Mouse (Mus musculus): ENCODE measurements around the gene 1700017B05Rik. TPM values are rescaled to one million over a fixed set of nuclear protein-coding genes. Genes with fewer than 3 reads are reported as not detected.
"Not testable (repeated sequence)": the region's sequence is repeated elsewhere in the genome, so short reads cannot be mapped to it uniquely, and the experiment has no call there.

Gene 1700017B05Rik
- polyA plus RNA-seq, 1 experiment from 2014 or later, result 15.5 TPM

- 58% methylated on average over 5 of the region's 5 CpGs for WGBS (ENCODE audit: insufficient replicate concordance)
- Histone ChIP-seq H3K36me3 (ENCODE audit: control insufficient read depth, insufficient read depth, low read length) (no peaks in the 10 kb centered on the region), H3K4me2 (no peak overlapping the region), H3K4me3 (ENCODE audit: low read depth, low read length) (no peak overlapping the region), H3K9me3 (replicated peaks; ENCODE audit: control insufficient read depth, low read length) (no peaks in the 10 kb centered on the region), H3K27ac (ENCODE audit: low read depth, low read length) (no peak overlapping the region), H3K27me3 (ENCODE audit: control insufficient read depth, insufficient read depth, low read length) (peaks cover 3% of the 10 kb centered on the region; the same call in 1 of the 2 replicates), H3K9ac (ENCODE audit: low read depth, low read length) (no peak overlapping the region), H3K4me1 (ENCODE audit: control insufficient read depth, insufficient read depth, low read length) (peaks cover 4% of the 10 kb centered on the region; the same call in 1 of the 2 replicates)
- no peak for ATAC-seq (replicated peaks; ENCODE audit: insufficient number of reproducible peaks, low FRiP score, low TSS enrichment)
Measured at GRCm38 (mm10) chr9:57227203-57227602, 35.2 kb downstream of the 1700017B05Rik start.

- not testable (repeated sequence) for H3K9ac ChIP-seq (ENCODE audit: low read depth, low read length); H3K27me3 ChIP-seq (ENCODE audit: control insufficient read depth, insufficient read depth, low read length); ATAC-seq (replicated peaks; ENCODE audit: insufficient number of reproducible peaks, low FRiP score, low TSS enrichment); H3K4me2 ChIP-seq; H3K4me3 ChIP-seq (ENCODE audit: low read depth, low read length); H3K4me1 ChIP-seq (ENCODE audit: control insufficient read depth, insufficient read depth, low read length); H3K36me3 ChIP-seq (ENCODE audit: control insufficient read depth, insufficient read depth, low read length); H3K9me3 ChIP-seq (replicated peaks; ENCODE audit: control insufficient read depth, low read length); H3K27ac ChIP-seq (ENCODE audit: low read depth, low read length)
- WGBS (ENCODE audit: insufficient replicate concordance), result 84% methylated on average over 6 of the region's 6 CpGs
Measured at GRCm38 (mm10) chr9:57226628-57227122, 35.7 kb downstream of the 1700017B05Rik start.

DNA sequence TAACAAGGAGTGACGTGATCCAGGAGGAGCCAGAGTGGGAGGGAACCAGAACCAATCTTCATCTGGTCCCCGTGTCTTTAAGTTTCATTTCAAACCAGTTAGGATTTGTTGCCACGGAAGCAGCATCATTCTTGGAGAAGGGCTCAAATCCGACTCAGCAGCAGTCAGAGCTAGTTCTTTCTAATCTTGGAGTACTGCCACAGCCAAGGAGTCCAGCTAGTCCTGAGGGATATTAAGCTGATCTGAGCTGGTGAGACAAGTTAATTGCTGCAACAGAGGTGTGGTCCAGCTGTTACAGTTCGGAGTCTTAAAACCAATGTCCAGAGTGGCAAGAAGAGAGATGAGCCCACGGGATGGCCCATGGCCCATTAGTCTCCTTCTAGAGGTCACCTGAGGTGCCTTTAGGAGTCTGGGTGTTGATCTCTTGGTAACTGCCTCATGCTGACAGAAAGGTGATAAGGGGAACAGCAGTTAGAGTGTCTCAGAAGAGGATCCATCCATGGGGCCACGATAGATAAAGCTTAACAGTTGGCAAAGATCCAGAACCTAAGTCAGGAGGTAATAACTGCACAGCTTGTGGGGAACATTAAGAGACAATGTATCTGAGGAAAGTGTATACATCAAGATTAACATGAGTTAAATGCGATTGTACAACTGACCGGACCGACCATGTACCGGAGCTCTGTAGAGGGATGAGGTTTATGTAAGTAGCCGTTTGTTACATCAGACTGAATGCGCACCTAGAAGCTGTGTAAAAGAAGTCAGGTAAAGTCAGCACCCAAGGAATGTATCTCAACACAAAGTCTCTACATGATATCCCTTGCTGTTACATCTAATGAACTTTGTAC, 36.4 kb downstream of the 1700017B05Rik start:
- WGBS (ENCODE audit: insufficient replicate concordance), result 64% methylated on average over 13 of the region's 13 CpGs
- Histone ChIP-seq H3K9me3 (replicated peaks; ENCODE audit: control insufficient read depth, low read length) (no peaks in the 10 kb centered on the region), H3K9ac (ENCODE audit: low read depth, low read length) (no peak overlapping the region), H3K27ac (ENCODE audit: low read depth, low read length) (no peak overlapping the region), H3K27me3 (ENCODE audit: control insufficient read depth, insufficient read depth, low read length) (peaks cover 3% of the 10 kb centered on the region; the same call in 1 of the 2 replicates), H3K4me1 (ENCODE audit: control insufficient read depth, insufficient read depth, low read length) (peaks cover 4% of the 10 kb centered on the region; the same call in 1 of the 2 replicates), H3K36me3 (ENCODE audit: control insufficient read depth, insufficient read depth, low read length) (no peaks in the 10 kb centered on the region), H3K4me2 (no peak overlapping the region), H3K4me3 (ENCODE audit: low read depth, low read length) (no peak overlapping the region)
- no peak for ATAC-seq (replicated peaks; ENCODE audit: insufficient number of reproducible peaks, low FRiP score, low TSS enrichment)

DNA sequence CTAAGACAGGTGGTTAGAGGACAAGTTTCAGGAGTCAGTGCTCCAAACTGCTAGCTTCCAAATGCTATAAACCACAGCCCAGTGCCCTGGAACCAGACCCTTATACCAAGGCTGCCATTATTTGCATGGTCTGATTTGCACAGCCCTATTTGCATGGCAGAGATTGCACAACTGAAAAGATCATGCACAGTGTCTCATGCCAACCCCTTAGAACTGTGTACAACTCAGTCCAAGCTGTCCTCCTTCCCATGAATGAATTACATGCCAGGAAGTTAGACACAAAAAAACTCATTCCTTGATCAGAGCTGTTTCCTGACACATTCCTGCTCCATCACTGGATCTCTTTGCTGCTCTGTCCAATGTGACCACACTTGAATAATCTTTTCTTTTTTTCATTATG, 39.1 kb downstream of the 1700017B05Rik start:
- no peak for ATAC-seq (replicated peaks; ENCODE audit: insufficient number of reproducible peaks, low FRiP score, low TSS enrichment)
- Histone ChIP-seq H3K4me3 (ENCODE audit: low read depth, low read length) (no peak overlapping the region), H3K27me3 (ENCODE audit: control insufficient read depth, insufficient read depth, low read length) (peaks cover 3% of the 10 kb centered on the region; the same call in 1 of the 2 replicates), H3K27ac (ENCODE audit: low read depth, low read length) (no peak overlapping the region), H3K36me3 (ENCODE audit: control insufficient read depth, insufficient read depth, low read length) (no peaks in the 10 kb centered on the region), H3K4me2 (no peak overlapping the region), H3K4me1 (ENCODE audit: control insufficient read depth, insufficient read depth, low read length) (peaks cover 4% of the 10 kb centered on the region; the same call in 1 of the 2 replicates), H3K9me3 (replicated peaks; ENCODE audit: control insufficient read depth, low read length) (no peaks in the 10 kb centered on the region), H3K9ac (ENCODE audit: low read depth, low read length) (no peak overlapping the region)

GRCm38 (mm10) chr9:57220356-57220755, 42.1 kb downstream of the 1700017B05Rik start:
- H3K4me3 ChIP-seq (ENCODE audit: low read depth, low read length), result no peak overlapping the region
- no peaks in the 10 kb centered on the region for H3K36me3 ChIP-seq (ENCODE audit: control insufficient read depth, insufficient read depth, low read length)
- H3K27ac ChIP-seq (ENCODE audit: low read depth, low read length), result no peak overlapping the region
- ATAC-seq (replicated peaks; ENCODE audit: insufficient number of reproducible peaks, low FRiP score, low TSS enrichment), result no peak
- no peak overlapping the region for H3K4me2 ChIP-seq
- WGBS (ENCODE audit: insufficient replicate concordance), result 14% methylated on average over 6 of the region's 6 CpGs
- no peak overlapping the region for H3K9ac ChIP-seq (ENCODE audit: low read depth, low read length)
- no peaks in the 10 kb centered on the region for H3K4me1 ChIP-seq (ENCODE audit: control insufficient read depth, insufficient read depth, low read length)
- no peaks in the 10 kb centered on the region for H3K27me3 ChIP-seq (ENCODE audit: control insufficient read depth, insufficient read depth, low read length)
- H3K9me3 ChIP-seq (replicated peaks; ENCODE audit: control insufficient read depth, low read length), result no peaks in the 10 kb centered on the region

DNA sequence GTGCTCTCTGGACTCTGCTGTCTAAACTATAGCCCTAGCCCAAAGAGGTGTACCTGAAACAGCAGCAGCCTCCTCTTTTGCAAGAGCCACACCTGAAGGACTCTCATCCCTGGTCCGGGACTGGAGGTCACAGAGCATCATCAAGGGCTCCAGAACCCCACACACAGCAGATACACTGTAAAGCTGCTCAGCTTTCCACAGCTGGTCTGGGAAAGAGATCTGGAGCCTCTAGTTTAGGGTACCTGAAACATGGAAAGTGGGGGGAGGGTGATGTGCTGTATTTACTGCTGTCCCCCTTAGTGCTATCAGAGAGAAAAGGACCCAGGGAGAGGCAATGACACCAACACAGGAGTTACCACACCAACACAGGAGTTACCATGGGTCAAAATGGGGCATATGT, 42.9 kb downstream of the 1700017B05Rik start:
- 88% methylated on average over 1 of the region's 1 CpGs for WGBS (ENCODE audit: insufficient replicate concordance)
- H3K27me3 ChIP-seq (ENCODE audit: control insufficient read depth, insufficient read depth, low read length), result no peaks in the 10 kb centered on the region
- ATAC-seq (replicated peaks; ENCODE audit: insufficient number of reproducible peaks, low FRiP score, low TSS enrichment), result no peak
- H3K4me3 ChIP-seq (ENCODE audit: low read depth, low read length), result no peak overlapping the region
- H3K36me3 ChIP-seq (ENCODE audit: control insufficient read depth, insufficient read depth, low read length), result no peaks in the 10 kb centered on the region
- no peaks in the 10 kb centered on the region for H3K4me1 ChIP-seq (ENCODE audit: control insufficient read depth, insufficient read depth, low read length)
- no peaks in the 10 kb centered on the region for H3K9me3 ChIP-seq (replicated peaks; ENCODE audit: control insufficient read depth, low read length)
- no peak overlapping the region for H3K27ac ChIP-seq (ENCODE audit: low read depth, low read length)
- no peak overlapping the region for H3K4me2 ChIP-seq
- no peak overlapping the region for H3K9ac ChIP-seq (ENCODE audit: low read depth, low read length)

- no peak overlapping the region for H3K27ac ChIP-seq (ENCODE audit: low read depth, low read length)
- H3K36me3 ChIP-seq (ENCODE audit: control insufficient read depth, insufficient read depth, low read length), result no peaks in the 10 kb centered on the region
Measured at GRCm38 (mm10) chr9:57218776-57219175, 43.6 kb downstream of the 1700017B05Rik start.

GRCm38 (mm10) chr9:57217220-57217619, 45.2 kb downstream of the 1700017B05Rik start:
- ATAC-seq (replicated peaks; ENCODE audit: insufficient number of reproducible peaks, low FRiP score, low TSS enrichment), result no peak
- no peaks in the 10 kb centered on the region for H3K4me1 ChIP-seq (ENCODE audit: control insufficient read depth, insufficient read depth, low read length)
- WGBS (ENCODE audit: insufficient replicate concordance), result 66% methylated on average over 5 of the region's 6 CpGs
- no peaks in the 10 kb centered on the region for H3K36me3 ChIP-seq (ENCODE audit: control insufficient read depth, insufficient read depth, low read length)
- H3K9me3 ChIP-seq (replicated peaks; ENCODE audit: control insufficient read depth, low read length), result no peaks in the 10 kb centered on the region
- no peak overlapping the region for H3K9ac ChIP-seq (ENCODE audit: low read depth, low read length)
- H3K4me3 ChIP-seq (ENCODE audit: low read depth, low read length), result no peak overlapping the region
- H3K4me2 ChIP-seq, result no peak overlapping the region
- H3K27ac ChIP-seq (ENCODE audit: low read depth, low read length), result no peak overlapping the region
- H3K27me3 ChIP-seq (ENCODE audit: control insufficient read depth, insufficient read depth, low read length), result no peaks in the 10 kb centered on the region

More at GRCm38 (mm10) chr9:57218776-57219175, 43.6 kb downstream of the 1700017B05Rik start:
- ATAC-seq (replicated peaks; ENCODE audit: insufficient number of reproducible peaks, low FRiP score, low TSS enrichment), result no peak
- Histone ChIP-seq H3K4me1 (ENCODE audit: control insufficient read depth, insufficient read depth, low read length) (no peaks in the 10 kb centered on the region), H3K9ac (ENCODE audit: low read depth, low read length) (no peak overlapping the region), H3K4me2 (no peak overlapping the region), H3K27me3 (ENCODE audit: control insufficient read depth, insufficient read depth, low read length) (no peaks in the 10 kb centered on the region), H3K4me3 (ENCODE audit: low read depth, low read length) (no peak overlapping the region), H3K9me3 (replicated peaks; ENCODE audit: control insufficient read depth, low read length) (no peaks in the 10 kb centered on the region)
- 80% methylated on average over 5 of the region's 5 CpGs for WGBS (ENCODE audit: insufficient replicate concordance)

- H3K4me1 ChIP-seq (ENCODE audit: control insufficient read depth, insufficient read depth, low read length), result no peaks in the 10 kb centered on the region
- H3K27ac ChIP-seq (ENCODE audit: low read depth, low read length), result no peak overlapping the region
- H3K36me3 ChIP-seq (ENCODE audit: control insufficient read depth, insufficient read depth, low read length), result no peaks in the 10 kb centered on the region
- no peak overlapping the region for H3K9ac ChIP-seq (ENCODE audit: low read depth, low read length)
- H3K4me2 ChIP-seq, result no peak overlapping the region
- H3K27me3 ChIP-seq (ENCODE audit: control insufficient read depth, insufficient read depth, low read length), result no peaks in the 10 kb centered on the region
- 66% methylated on average over 6 of the region's 6 CpGs for WGBS (ENCODE audit: insufficient replicate concordance)
- no peak for ATAC-seq (replicated peaks; ENCODE audit: insufficient number of reproducible peaks, low FRiP score, low TSS enrichment)
- H3K4me3 ChIP-seq (ENCODE audit: low read depth, low read length), result no peak overlapping the region
- H3K9me3 ChIP-seq (replicated peaks; ENCODE audit: control insufficient read depth, low read length), result no peaks in the 10 kb centered on the region
Measured at GRCm38 (mm10) chr9:57214500-57214899, 47.9 kb downstream of the 1700017B05Rik start.

All from heart, embryonic 11.5 days (tissue).